Mouse (Mus musculus) liver, embryonic 14.5 days (tissue): Measurements from ENCODE around the gene Csta1. TPM values are rescaled to one million over a fixed set of nuclear protein-coding genes. Genes with fewer than 3 reads are reported as not detected.

Experiments used
- ATAC-seq: fragments of 200-750 bp; cut with Nextera tagmentation; 2 replicates; pipeline ENCODE4 v1.8.0; 2017; ENCODE audit warnings: moderate number of reproducible peaks, mild to moderate bottlenecking, moderate library complexity; ENCODE audit not compliant: insufficient read depth
- DNase-seq, 3 experiments: peaks; one replicate each; pipeline ENCODE4 v3.0.0-alpha.2; 2012 to 2013; ENCODE audit warnings: low read depth in 3 of 3, low spot score in 3 of 3
- H3K27ac ChIP-seq: fragments of 300-500 bp; sonication (generic); 2 replicates; pipeline ENCODE4 v1.5.1; 2014; ENCODE audit warnings: moderate library complexity, mild to moderate bottlenecking, control low read depth, inconsistent platforms
- H3K27me3 ChIP-seq: fragments of 300-500 bp; sonication (generic); 2 replicates; pipeline ENCODE4 v1.6.1; 2014; ENCODE audit warnings: mild to moderate bottlenecking, low read length, moderate library complexity; ENCODE audit not compliant: control insufficient read depth, insufficient read depth
- H3K36me3 ChIP-seq: fragments of 300-500 bp; sonication (generic); replicated peaks from 2 replicates; pipeline ENCODE4 v1.6.1; 2014; ENCODE audit warnings: low read depth; ENCODE audit not compliant: control insufficient read depth, insufficient read depth
- H3K4me1 ChIP-seq, 2 experiments: fragments of 200-500 bp in 1 of 2; fragments of 300-500 bp in 1 of 2; sonication (generic) in 1 of 2; replicated peaks; 2 replicates each; pipeline ENCODE4 v1.6.1; 2012 to 2014; ENCODE audit warnings: antibody characterized with exemption in 1 of 2, inconsistent platforms in 1 of 2, low read length in 1 of 2; ENCODE audit not compliant: control insufficient read depth in 2 of 2, insufficient read depth in 2 of 2
- H3K4me2 ChIP-seq: fragments of 300-500 bp; sonication (generic); 2 replicates; pipeline ENCODE4 v1.6.1; 2014; ENCODE audit warnings: low read depth, mild to moderate bottlenecking, control low read depth, moderate library complexity
- H3K4me3 ChIP-seq, 2 experiments: fragments of 200-500 bp in 1 of 2; fragments of 300-500 bp in 1 of 2; sonication (generic) in 1 of 2; 2 replicates each; pipeline ENCODE4 v1.5.1; 2012 to 2014; ENCODE audit warnings: low read depth in 2 of 2, low read length in 2 of 2, mild to moderate bottlenecking in 2 of 2, control low read depth in 1 of 2, inconsistent platforms in 1 of 2, moderate library complexity in 1 of 2; ENCODE audit not compliant: insufficient read depth in 1 of 2
- H3K9ac ChIP-seq: fragments of 300-500 bp; sonication (generic); replicated peaks from 2 replicates; pipeline ENCODE4 v1.6.1; 2014; ENCODE audit warnings: mild to moderate bottlenecking, control low read depth, moderate library complexity
- H3K9me3 ChIP-seq: fragments of 300-500 bp; sonication (generic); 2 replicates; pipeline ENCODE4 v1.6.1; 2016; ENCODE audit warnings: low read length, mixed read lengths; ENCODE audit not compliant: control insufficient read depth
- CTCF ChIP-seq: IDR thresholded peaks from 2 replicates; pipeline ENCODE4 v1.5.1; 2016; ENCODE audit warnings: antibody characterized with exemption, low read depth, control low read depth
- EP300 ChIP-seq: IDR thresholded peaks from 2 replicates; pipeline ENCODE4 v1.6.1; 2016; ENCODE audit warnings: antibody characterized with exemption, low read depth
- WGBS: fragments of 180-500 bp; shearing (Covaris S2); extraction: QIAGEN DNeasy Blood & Tissue Kit; methylation state at CpG from one replicate; pipeline ENCODE4 v1.1.7; 2014; ENCODE audit not compliant: insufficient replicate concordance; 5-methylcytosine and 5-hydroxymethylcytosine counted together
- polyA plus RNA-seq, 2 experiments: library from polyadenylated mRNA; depleted of rRNA in 1 of 2; stranded (reverse) in 1 of 2; unstranded in 1 of 2; fragments of >200 nt; fragmentation: Nextera tagmentation in 1 of 2; extraction: Ambion mirVana in 1 of 2; gene quantifications; 2 replicates each; pipeline versions ENCODE4 v1.2.1 to v1.2.3; 2012 to 2014

Gene Csta1
- polyA plus RNA-seq, 2 experiments = not detected

DNA sequence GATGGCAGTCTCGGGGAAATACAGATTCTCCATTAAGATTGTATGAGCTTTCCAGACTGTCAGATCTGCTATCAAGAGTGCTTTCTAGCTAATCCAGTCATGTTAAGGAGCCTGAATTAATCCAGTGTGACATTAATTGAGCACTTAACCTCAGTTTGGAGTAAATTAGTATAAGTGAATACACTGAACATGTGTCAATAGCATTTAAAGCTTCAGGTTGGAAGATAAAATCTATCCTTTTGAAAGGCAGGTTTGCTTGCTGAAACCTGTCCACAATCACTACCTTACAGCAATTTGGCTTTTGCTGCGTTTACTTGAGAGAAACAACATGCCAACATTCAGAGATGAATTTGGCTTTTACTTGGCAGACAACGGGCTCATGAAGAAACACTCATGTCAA is 37.0 kb downstream of the Csta1 start:
- H3K9me3 ChIP-seq = no peaks in the 10 kb centered on the region
- H3K36me3 ChIP-seq = no peaks in the 10 kb centered on the region; the same call in 1 of the 2 replicates
- no peak for ATAC-seq
- no peak overlapping the region for H3K4me3 ChIP-seq
- DNase-seq = no peak
- 72% methylated on average over 3 of the region's 3 CpGs for WGBS
- H3K9ac ChIP-seq = no peak overlapping the region
- H3K27me3 ChIP-seq = no peaks in the 10 kb centered on the region
- no peaks in the 10 kb centered on the region for H3K4me1 ChIP-seq
- no peak overlapping the region for H3K27ac ChIP-seq
- no peak overlapping the region for H3K4me2 ChIP-seq
- TF ChIP-seq CTCF (no peak), EP300 (no peak)

DNA sequence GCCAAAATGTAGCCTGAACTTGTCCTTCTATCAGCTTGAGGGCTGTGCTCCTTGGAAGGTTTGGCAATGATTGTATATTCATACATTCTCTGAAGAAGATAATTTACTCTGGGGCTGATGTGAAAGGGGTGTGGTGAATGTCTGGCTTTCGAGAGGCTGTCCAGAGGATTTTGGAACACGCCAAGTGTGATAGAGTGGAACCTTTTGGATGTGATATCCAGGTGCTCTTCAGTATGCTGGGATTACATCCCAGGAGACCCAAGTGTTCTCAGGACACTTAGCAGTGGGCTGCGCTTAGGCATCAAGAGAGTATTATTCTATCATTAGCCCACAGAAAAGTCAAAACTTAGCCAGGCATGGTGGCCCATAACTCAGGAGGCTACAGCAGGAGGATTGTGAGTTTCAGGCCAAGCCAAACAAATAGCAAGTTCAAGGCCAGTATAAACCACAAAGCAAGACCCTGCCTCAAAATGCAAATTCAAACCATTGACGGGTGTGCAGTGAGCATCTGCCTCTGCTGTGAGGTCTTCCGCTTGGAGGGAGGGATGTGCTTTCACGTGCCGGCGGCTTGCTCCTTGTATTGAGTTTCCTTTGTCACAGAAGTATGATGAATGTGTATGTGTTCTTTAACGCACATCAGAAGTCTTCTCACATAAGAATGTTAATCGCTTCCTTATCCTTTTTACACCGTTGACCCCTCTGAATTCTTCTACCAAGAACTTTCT is 40.1 kb downstream of the Csta1 start:
- DNase-seq = no peak
- H3K27ac ChIP-seq = no peak overlapping the region
- peaks cover 0 to 7% of the 10 kb centered on the region in 2 experiments; a peak in 1 of 4 replicates for H3K4me1 ChIP-seq
- no peaks in the 10 kb centered on the region; the same call in 1 of the 2 replicates for H3K36me3 ChIP-seq
- H3K9ac ChIP-seq = no peak overlapping the region
- H3K9me3 ChIP-seq = no peaks in the 10 kb centered on the region
- no peaks in the 10 kb centered on the region for H3K27me3 ChIP-seq
- H3K4me2 ChIP-seq = no peak overlapping the region
- no peak overlapping the region for H3K4me3 ChIP-seq
- no peak for ATAC-seq
- TF ChIP-seq CTCF = no peak
- no peak for TF ChIP-seq EP300
- WGBS = 86% methylated on average over 11 of the region's 11 CpGs

DNA sequence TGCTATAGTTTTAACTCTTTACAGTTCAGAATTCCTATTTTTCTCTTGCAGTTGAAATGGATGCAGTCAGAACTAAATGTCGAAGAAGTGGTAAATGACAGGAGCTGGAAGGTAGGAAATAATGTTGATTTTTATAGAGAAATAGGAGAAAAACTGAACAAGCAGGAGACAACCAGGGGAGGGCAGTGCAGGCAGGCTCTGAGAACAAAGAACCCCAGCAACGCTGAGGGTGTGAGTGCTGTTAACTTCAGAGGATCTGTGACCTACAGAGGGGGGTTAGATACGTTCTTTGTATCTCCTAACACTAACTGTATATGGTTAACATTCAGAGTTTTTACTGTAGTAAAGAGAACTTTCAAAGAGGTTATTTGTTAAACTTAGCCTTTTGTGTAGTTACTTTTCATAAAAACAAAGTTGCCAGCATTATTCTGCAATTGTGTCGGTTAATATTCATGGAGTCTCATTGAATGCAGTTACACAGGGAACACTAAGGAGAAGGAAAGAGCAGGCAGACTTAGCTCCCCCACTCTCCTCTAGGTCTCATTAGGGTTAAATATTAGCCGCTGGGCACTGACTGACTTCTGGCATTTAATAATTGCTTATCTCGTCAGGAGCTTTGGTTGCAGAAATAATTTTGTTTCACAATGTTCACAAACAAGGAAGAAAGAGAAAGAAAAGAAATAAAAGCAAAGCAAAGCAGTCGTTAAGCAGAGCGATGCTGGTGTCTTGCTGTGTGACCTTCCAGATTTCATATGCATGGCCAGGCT is 41.0 kb downstream of the Csta1 start:
- Histone ChIP-seq H3K9me3 (no peaks in the 10 kb centered on the region), H3K4me3 (no peak overlapping the region), H3K27me3 (no peaks in the 10 kb centered on the region), H3K36me3 (no peaks in the 10 kb centered on the region; the same call in 1 of the 2 replicates), H3K27ac (no peak overlapping the region), H3K4me2 (no peak overlapping the region), H3K9ac (no peak overlapping the region), H3K4me1 (peaks cover 0 to 7% of the 10 kb centered on the region in 2 experiments; a peak in 1 of 4 replicates)
- DNase-seq (no peak), ATAC-seq (no peak)
- WGBS = 72% methylated on average over 8 of the region's 8 CpGs
- TF ChIP-seq CTCF = 0 out of 2 replicates have a peak, but pooled peaks have one; percentile 14
- no peak for TF ChIP-seq EP300

DNA sequence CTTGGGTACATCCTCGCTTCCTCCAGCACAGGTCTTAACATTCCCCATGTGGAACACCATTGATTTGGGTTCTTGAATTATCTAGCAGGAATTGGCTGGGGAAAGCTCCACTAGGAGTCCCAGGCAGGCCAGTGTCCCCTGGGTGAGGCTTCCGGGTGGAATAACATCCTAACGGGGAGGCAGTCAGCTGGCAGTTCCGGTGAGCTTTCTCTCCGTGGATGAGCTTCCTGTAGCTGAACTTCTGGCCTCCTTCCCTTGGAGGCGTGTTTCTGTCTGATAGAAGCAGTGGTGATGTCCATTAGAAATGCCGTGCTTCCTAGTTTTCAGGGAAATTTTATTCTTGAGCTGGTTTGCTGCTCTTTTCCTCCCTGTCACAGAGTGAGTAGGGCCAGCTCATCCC is 42.0 kb downstream of the Csta1 start:
- WGBS = 68% methylated on average over 7 of the region's 7 CpGs

DNA sequence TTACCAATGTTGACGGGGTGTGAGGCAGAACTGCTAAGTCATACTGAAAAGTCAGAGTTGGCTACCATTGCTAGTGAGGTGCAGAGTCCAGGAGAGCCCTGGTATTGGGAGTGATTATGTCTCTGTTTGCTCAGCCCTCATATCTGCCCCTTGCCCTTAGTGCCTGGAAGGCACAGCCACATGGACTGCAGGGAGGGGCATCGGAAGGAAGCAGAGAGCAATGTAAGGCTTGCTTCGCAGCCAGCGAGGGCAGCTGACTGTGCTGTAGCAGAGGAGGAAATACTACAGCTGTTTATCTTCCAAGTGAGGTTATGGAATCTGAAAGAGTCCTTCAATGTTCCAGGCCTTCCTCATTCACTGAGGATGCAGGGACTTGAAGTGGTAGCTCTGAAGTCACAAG is 43.2 kb downstream of the Csta1 start:
- WGBS = 66% methylated on average over 4 of the region's 4 CpGs
- Histone ChIP-seq H3K4me2 (no peak overlapping the region), H3K27me3 (no peaks in the 10 kb centered on the region), H3K36me3 (no peaks in the 10 kb centered on the region; the same call in 1 of the 2 replicates), H3K27ac (no peak overlapping the region), H3K4me3 (no peak overlapping the region), H3K9ac (no peak overlapping the region), H3K9me3 (no peaks in the 10 kb centered on the region), H3K4me1 (peaks cover 0 to 7% of the 10 kb centered on the region in 2 experiments; a peak in 1 of 4 replicates)
- DNase-seq (peak in 1 of 3 experiments; percentile 17), ATAC-seq (peak; percentile 69)
- TF ChIP-seq EP300 = no peak
- no peak for TF ChIP-seq CTCF

More for the DNA sequence above, 42.0 kb downstream of the Csta1 start:
- DNase-seq (no peak), ATAC-seq (no peak)
- Histone ChIP-seq H3K4me2 (no peak overlapping the region), H3K27ac (no peak overlapping the region), H3K9me3 (no peaks in the 10 kb centered on the region), H3K4me1 (peaks cover 0 to 7% of the 10 kb centered on the region in 2 experiments; a peak in 1 of 4 replicates), H3K27me3 (no peaks in the 10 kb centered on the region), H3K36me3 (no peaks in the 10 kb centered on the region; the same call in 1 of the 2 replicates), H3K9ac (no peak overlapping the region), H3K4me3 (no peak overlapping the region)
- TF ChIP-seq CTCF = no peak
- TF ChIP-seq EP300 = no peak
